Mouse (Mus musculus) neural tube, embryonic 12.5 days (tissue): ENCODE measurements at regions not wholly inside any gene's neighbourhood (a gene's known extent, or its start where the extent isn't known, plus 50 kb on each side); places are given as distances from the start of the nearest gene placed in this dataset.

ENCODE experiments used
- ATAC-seq: fragments of 200-750 bp; cut with Nextera tagmentation; 2 replicates; pipeline ENCODE4 v1.8.0; 2017; ENCODE audit warnings: low read depth, mild to moderate bottlenecking, moderate TSS enrichment, moderate library complexity; ENCODE audit not compliant: low FRiP score
- H3K27ac ChIP-seq: fragments of 300-500 bp; sonication (generic); 2 replicates; pipeline ENCODE4 v1.5.1; 2016
- H3K27me3 ChIP-seq: fragments of 300-500 bp; sonication (generic); replicated peaks from 2 replicates; pipeline ENCODE4 v1.6.1; 2016; ENCODE audit warnings: mild to moderate bottlenecking
- H3K36me3 ChIP-seq: fragments of 300-500 bp; sonication (generic); 2 replicates; pipeline ENCODE4 v1.6.1; 2016; ENCODE audit warnings: mild to moderate bottlenecking
- H3K4me1 ChIP-seq: fragments of 300-500 bp; sonication (generic); 2 replicates; pipeline ENCODE4 v1.6.1; 2016
- H3K4me2 ChIP-seq: fragments of 300-500 bp; sonication (generic); replicated peaks from 2 replicates; pipeline ENCODE4 v1.6.1; 2016; ENCODE audit warnings: mild to moderate bottlenecking
- H3K4me3 ChIP-seq: fragments of 300-500 bp; sonication (generic); 2 replicates; pipeline ENCODE4 v1.5.1; 2016
- H3K9ac ChIP-seq: fragments of 300-500 bp; sonication (generic); 2 replicates; pipeline ENCODE4 v1.6.1; 2016; ENCODE audit warnings: mild to moderate bottlenecking
- H3K9me3 ChIP-seq: fragments of 300-500 bp; sonication (generic); 2 replicates; pipeline ENCODE4 v1.6.1; 2016; ENCODE audit warnings: mild to moderate bottlenecking
- WGBS: fragments of 180-500 bp; shearing (Covaris S2); methylation state at CpG from one replicate; pipeline ENCODE4 v1.1.7; 2016; 5-methylcytosine and 5-hydroxymethylcytosine counted together

DNA sequence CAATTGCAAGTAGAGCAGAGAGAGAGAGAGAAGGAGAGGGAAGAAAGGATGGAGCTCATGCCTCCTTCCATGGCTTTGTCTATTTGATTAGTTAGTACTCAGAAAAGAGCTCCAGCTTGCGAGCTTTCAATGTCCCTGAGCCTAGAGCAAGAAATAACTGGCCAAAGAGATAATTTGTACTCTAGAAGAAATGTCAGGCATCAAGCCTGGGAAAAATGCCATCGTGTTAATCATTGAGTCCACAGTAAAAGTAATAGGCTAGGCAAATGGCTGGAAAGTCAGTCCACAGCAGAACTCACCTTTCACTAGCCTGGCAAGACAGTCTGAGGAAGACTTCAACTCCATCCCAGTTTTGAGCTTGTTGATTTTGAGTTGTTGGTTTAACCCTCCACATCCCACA is 129.1 kb upstream of the Htr2a start:
- Histone ChIP-seq H3K27ac (no peak overlapping the region), H3K4me3 (no peak overlapping the region), H3K27me3 (no peaks in the 10 kb centered on the region), H3K9ac (no peak overlapping the region), H3K36me3 (no peaks in the 10 kb centered on the region), H3K4me1 (no peaks in the 10 kb centered on the region), H3K4me2 (no peak overlapping the region), H3K9me3 (no peaks in the 10 kb centered on the region)
- no peak for ATAC-seq
- WGBS: 69% methylated on average over 2 of the region's 2 CpGs

DNA sequence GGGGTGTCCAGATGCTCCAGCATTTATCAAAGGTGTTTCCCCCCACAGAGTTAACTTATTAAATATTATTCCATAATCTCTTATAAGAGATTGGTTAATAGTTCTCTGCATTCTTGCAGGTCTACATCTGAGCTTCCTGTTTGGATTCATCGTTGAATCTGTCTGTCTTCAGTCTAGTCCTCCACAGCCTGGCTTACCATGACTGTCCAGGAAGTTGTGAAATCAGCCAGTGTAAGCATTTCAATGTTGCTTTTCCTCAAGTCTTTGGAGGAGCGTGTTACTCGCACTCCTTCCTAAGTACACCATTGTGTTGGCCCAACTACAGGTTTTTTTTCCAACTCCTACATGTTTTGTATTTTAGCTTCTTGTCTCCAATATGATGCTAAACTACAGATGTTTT is 124.2 kb upstream of the Htr2a start:
- Histone ChIP-seq H3K4me3 (no peak overlapping the region), H3K4me2 (no peak overlapping the region), H3K4me1 (no peaks in the 10 kb centered on the region), H3K9me3 (no peaks in the 10 kb centered on the region), H3K27ac (no peak overlapping the region), H3K36me3 (no peaks in the 10 kb centered on the region), H3K9ac (no peak overlapping the region), H3K27me3 (no peaks in the 10 kb centered on the region)
- no peak for ATAC-seq
- 89% methylated on average over 3 of the region's 3 CpGs for WGBS

DNA sequence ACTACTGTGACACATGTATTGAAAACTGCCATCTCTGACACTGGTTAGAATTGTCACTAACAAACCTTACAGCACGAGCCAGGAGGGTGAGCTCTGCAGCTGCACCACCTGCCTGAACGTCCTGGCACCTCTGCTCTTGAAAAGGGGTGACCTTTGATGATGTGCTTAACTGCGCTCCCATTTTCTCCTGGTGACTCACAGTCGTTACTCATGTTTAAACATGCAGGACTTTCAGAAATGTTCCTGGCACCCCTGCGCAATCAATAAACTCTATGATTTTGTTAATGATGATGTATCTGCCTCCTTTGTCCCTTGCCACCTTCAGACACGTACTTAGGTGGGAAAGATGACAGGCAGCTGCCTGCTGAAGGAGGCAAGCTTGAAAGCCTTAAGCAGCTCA is 121.1 kb upstream of the Htr2a start:
- Histone ChIP-seq H3K27ac (no peak overlapping the region), H3K4me2 (no peak overlapping the region), H3K27me3 (no peaks in the 10 kb centered on the region), H3K4me3 (no peak overlapping the region), H3K36me3 (no peaks in the 10 kb centered on the region), H3K9ac (no peak overlapping the region), H3K4me1 (no peaks in the 10 kb centered on the region), H3K9me3 (no peaks in the 10 kb centered on the region)
- ATAC-seq: no peak
- WGBS: 73% methylated on average over 6 of the region's 6 CpGs

DNA sequence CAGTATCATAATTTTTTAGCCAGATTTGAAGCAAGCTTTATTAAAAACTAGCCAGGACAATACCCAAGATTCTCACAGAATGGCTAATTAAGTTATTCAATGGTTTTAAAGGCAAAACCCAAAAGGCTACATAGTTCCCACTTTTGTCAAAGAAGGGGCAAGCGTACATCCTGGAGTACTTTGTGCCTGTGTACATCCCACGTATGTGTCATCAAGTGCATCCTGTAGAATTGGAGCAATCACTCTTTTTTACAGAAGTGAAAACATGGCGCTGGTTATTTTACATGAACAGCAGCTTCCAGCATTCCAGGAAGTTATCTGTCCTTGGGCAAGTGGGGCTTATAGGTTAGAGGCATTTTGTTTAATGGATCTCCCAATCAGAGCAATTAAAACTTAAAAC is 119.0 kb upstream of the Htr2a start:
- Histone ChIP-seq H3K4me2 (no peak overlapping the region), H3K9ac (no peak overlapping the region), H3K4me3 (no peak overlapping the region), H3K9me3 (no peaks in the 10 kb centered on the region), H3K4me1 (no peaks in the 10 kb centered on the region), H3K36me3 (no peaks in the 10 kb centered on the region), H3K27ac (no peak overlapping the region), H3K27me3 (no peaks in the 10 kb centered on the region)
- WGBS: 87% methylated on average over 3 of the region's 3 CpGs
- ATAC-seq: no peak

DNA sequence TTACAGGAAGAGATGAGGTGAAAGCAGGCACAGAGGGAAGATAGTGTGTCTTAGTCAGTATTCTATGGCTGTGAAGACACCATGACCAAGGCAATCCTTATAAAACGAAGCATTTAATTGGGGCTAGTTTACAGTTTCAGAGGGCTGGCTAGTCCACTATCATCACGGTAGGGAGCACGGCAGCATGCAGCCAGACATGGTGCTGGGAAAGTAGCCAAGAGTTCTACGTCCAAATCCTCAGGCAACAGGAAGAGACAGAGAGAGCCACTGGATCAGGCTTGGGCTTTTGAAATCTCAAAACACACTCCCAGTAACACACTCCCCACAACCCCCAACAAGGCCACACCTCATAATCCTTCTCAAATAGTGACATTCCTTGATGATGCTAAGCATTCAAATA is 113.4 kb upstream of the Htr2a start:
- Histone ChIP-seq H3K27ac (no peak overlapping the region), H3K27me3 (no peaks in the 10 kb centered on the region), H3K36me3 (no peaks in the 10 kb centered on the region), H3K4me2 (no peak overlapping the region), H3K4me3 (no peak overlapping the region), H3K9me3 (no peaks in the 10 kb centered on the region), H3K4me1 (no peaks in the 10 kb centered on the region), H3K9ac (no peak overlapping the region)
- no peak for ATAC-seq
- 85% methylated on average over 4 of the region's 4 CpGs for WGBS

DNA sequence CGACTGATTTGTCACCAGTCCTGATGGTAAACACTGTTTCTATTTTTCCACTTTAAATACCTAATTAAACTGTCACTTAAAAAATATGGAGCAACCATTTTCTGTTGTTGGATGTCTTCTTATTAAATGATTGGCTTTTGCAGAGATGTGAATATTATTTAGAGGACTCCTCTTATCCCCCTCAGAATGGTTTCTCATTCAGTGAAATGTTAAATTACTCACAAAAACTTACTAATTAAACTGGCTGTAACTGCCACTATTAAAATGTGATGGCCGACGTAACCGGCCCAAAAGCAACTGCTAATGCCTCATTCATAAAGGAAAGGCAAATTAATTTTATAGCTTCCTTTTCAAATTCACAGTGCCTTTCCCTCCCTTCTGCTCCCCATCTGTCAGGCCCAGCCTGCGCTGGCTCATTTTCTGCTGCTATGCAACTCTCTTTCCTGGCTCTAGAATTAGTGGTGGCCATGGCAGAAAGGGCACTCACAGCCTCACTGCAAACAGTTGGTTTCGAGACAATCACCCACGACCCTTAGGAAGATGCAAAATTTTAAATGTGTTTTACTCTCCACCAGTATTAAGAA is 111.2 kb upstream of the Htr2a start:
- WGBS: 55% methylated on average over 7 of the region's 7 CpGs
- H3K36me3 ChIP-seq: no peaks in the 10 kb centered on the region
- ATAC-seq: no peak
- no peaks in the 10 kb centered on the region for H3K4me1 ChIP-seq
- no peak overlapping the region for H3K4me3 ChIP-seq
- no peaks in the 10 kb centered on the region for H3K27me3 ChIP-seq
- no peaks in the 10 kb centered on the region for H3K9me3 ChIP-seq
- no peak overlapping the region for H3K27ac ChIP-seq
- H3K9ac ChIP-seq: no peak overlapping the region
- H3K4me2 ChIP-seq: no peak overlapping the region

DNA sequence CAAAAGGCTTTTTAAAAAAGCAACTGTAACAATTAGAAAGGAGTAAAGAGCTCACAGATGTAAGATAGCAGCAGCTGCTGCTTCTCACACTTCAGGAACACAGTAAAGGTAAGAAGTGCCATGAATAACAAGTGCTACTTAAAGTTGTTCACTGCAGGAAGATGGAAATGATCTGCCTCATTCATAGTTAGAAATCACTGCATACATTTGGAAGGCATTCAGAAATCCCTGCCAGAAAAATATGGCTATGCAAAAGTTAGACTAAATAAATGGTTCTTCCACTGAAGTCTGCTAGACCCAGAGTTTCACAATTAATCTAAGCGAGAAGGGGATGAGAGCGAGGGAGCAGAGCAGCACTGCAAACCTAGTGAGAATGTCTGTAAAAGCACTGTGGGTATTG is 102.5 kb upstream of the Htr2a start:
- WGBS: 92% methylated on average over 2 of the region's 2 CpGs
- Histone ChIP-seq H3K36me3 (no peaks in the 10 kb centered on the region), H3K9me3 (no peaks in the 10 kb centered on the region), H3K4me1 (no peaks in the 10 kb centered on the region), H3K27me3 (no peaks in the 10 kb centered on the region), H3K4me3 (no peak overlapping the region), H3K9ac (no peak overlapping the region), H3K4me2 (no peak overlapping the region), H3K27ac (no peak overlapping the region)
- no peak for ATAC-seq

DNA sequence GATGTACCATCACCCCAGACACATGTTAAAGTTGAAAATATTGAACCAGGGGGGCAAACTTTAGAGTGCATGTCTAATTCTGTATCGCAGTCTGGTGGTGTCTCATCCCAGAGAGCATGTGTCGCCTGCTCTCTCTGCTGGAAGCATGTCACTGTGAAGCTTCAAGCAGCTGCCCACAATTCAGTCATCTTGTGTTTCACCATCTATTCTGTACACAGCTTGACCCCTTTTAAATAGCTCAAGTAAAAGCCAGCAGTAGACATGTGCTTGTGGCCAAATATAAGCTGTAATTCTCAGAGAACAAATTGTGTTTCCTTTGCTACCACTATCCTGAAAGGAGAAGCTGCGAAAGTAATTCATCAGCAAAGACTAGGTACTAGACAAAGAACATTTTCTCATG is 96.6 kb upstream of the Htr2a start:
- Histone ChIP-seq H3K4me1 (no peaks in the 10 kb centered on the region), H3K9ac (no peak overlapping the region), H3K27me3 (no peaks in the 10 kb centered on the region), H3K9me3 (no peaks in the 10 kb centered on the region), H3K4me2 (no peak overlapping the region), H3K4me3 (no peak overlapping the region), H3K27ac (no peak overlapping the region), H3K36me3 (no peaks in the 10 kb centered on the region)
- ATAC-seq: no peak
- WGBS: 89% methylated on average over 3 of the region's 3 CpGs

DNA sequence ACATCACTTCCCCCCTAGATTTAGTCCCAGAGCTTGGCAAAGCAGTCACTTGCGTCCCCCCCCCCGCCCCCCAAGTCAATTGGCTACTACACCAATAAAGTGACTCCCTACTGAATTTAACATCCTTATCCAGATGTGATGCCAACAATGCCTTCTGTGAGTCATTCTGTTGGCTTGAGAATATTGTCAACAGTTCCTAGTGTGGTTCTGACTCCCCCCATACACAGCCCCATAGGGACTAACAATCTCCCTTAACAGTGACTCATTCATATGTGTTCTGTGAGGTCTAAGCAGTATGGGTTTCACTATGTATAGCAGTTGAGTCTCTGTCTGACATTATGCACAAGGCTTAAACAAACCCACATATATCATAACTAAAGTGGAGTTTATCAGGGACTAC is 89.5 kb upstream of the Htr2a start:
- no peak for ATAC-seq

DNA sequence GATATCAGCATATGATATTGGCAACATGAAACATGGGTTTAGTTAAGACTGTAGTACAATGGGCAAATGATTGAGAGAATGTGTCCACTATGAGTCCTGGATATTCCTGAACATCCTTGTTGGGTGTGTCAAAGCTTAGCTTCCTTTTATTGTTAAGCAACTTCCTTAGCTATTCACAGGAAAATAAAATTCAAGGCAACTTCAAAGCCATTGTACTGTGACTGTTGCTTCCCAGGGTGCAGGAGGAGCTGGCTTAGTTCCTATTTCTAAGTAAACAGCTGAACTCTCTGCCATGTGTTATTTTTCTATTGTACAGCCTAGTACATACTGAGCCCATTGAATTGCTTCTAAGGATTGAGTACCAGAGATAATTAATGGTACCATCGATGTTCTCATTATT is 87.0 kb upstream of the Htr2a start:
- Histone ChIP-seq H3K36me3 (no peaks in the 10 kb centered on the region), H3K27ac (no peak overlapping the region), H3K4me3 (no peak overlapping the region), H3K4me1 (no peaks in the 10 kb centered on the region), H3K9ac (no peak overlapping the region), H3K27me3 (no peaks in the 10 kb centered on the region), H3K9me3 (no peaks in the 10 kb centered on the region), H3K4me2 (no peak overlapping the region)
- no peak for ATAC-seq
- WGBS: 76% methylated on average over 1 of the region's 1 CpGs

More for the DNA sequence above, 89.5 kb upstream of the Htr2a start:
- no peak overlapping the region for H3K27ac ChIP-seq
- no peaks in the 10 kb centered on the region for H3K4me1 ChIP-seq
- no peaks in the 10 kb centered on the region for H3K36me3 ChIP-seq
- no peak overlapping the region for H3K4me3 ChIP-seq
- WGBS: 92% methylated on average over 2 of the region's 2 CpGs
- H3K4me2 ChIP-seq: no peak overlapping the region
- H3K9me3 ChIP-seq: no peaks in the 10 kb centered on the region
- no peaks in the 10 kb centered on the region for H3K27me3 ChIP-seq
- no peak overlapping the region for H3K9ac ChIP-seq

DNA sequence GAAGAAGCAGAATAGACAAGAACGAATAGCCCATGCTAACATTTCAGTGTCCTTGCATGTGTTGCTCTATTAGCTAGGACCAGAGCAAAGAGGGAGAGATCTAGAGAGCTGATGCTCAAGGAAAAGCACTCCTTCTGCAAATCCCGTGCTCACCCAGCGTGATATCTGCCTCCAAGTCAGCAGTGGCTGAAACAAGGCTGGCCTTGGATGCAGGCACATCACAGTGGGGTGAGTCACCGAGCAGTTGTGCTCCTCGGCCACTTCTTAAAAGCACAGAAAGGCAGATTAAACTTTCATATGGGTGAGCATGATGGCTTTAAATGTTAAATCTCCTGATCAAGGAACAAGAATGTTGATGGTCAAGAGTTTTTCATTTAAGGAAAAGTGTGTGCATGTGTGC is 82.3 kb upstream of the Htr2a start:
- Histone ChIP-seq H3K27ac (no peak overlapping the region), H3K4me1 (no peaks in the 10 kb centered on the region), H3K4me2 (no peak overlapping the region), H3K4me3 (no peak overlapping the region), H3K9ac (no peak overlapping the region), H3K9me3 (no peaks in the 10 kb centered on the region), H3K36me3 (no peaks in the 10 kb centered on the region), H3K27me3 (no peaks in the 10 kb centered on the region)
- whole genome bisulfite sequencing: 76% methylated on average over 5 of the region's 5 CpGs
- no peak for ATAC-seq
